Mouse (Mus musculus) midbrain, embryonic 14.5 days (tissue): ENCODE results near the gene B4galt4. TPM values are rescaled to one million over a fixed set of nuclear protein-coding genes. Genes with fewer than 3 reads are reported as not detected.

Source experiments
- ATAC-seq: fragments of 200-750 bp; cut with Nextera tagmentation; 2 replicates; pipeline ENCODE4 v1.8.0; 2017; ENCODE audit warnings: moderate number of reproducible peaks, moderate library complexity; ENCODE audit not compliant: low FRiP score, low TSS enrichment
- DNase-seq: peaks from one replicate; pipeline ENCODE4 v3.0.0-alpha.2; 2015
- H3K27ac ChIP-seq: fragments of 300-500 bp; sonication (generic); replicated peaks from 2 replicates; pipeline ENCODE4 v1.5.1; 2014; ENCODE audit warnings: mild to moderate bottlenecking, low read depth, low read length, moderate library complexity
- H3K27me3 ChIP-seq: fragments of 300-500 bp; sonication (generic); 2 replicates; pipeline ENCODE4 v1.6.1; 2014; ENCODE audit warnings: low read length, control low read depth, mixed read lengths; ENCODE audit not compliant: control insufficient read depth, insufficient read depth
- H3K36me3 ChIP-seq: fragments of 300-500 bp; sonication (generic); 2 replicates; pipeline ENCODE4 v1.6.1; 2014; ENCODE audit warnings: low read length, control low read depth; ENCODE audit not compliant: control insufficient read depth, insufficient read depth
- H3K4me1 ChIP-seq: fragments of 300-500 bp; sonication (generic); 2 replicates; pipeline ENCODE4 v1.6.1; 2014; ENCODE audit warnings: mild to moderate bottlenecking, antibody characterized with exemption, low read length, control low read depth; ENCODE audit not compliant: control insufficient read depth, insufficient read depth
- H3K4me2 ChIP-seq: fragments of 300-500 bp; sonication (generic); 2 replicates; pipeline ENCODE4 v1.6.1; 2014; ENCODE audit warnings: mild to moderate bottlenecking, low read length, moderate library complexity
- H3K4me3 ChIP-seq: fragments of 300-500 bp; sonication (generic); replicated peaks from 2 replicates; pipeline ENCODE4 v1.5.1; 2014; ENCODE audit warnings: low read depth, low read length
- H3K9ac ChIP-seq: fragments of 300-500 bp; sonication (generic); replicated peaks from 2 replicates; pipeline ENCODE4 v1.6.1; 2014; ENCODE audit warnings: mild to moderate bottlenecking, low read length, moderate library complexity
- H3K9me3 ChIP-seq: fragments of 300-500 bp; sonication (generic); 2 replicates; pipeline ENCODE4 v1.6.1; 2016; ENCODE audit warnings: low read length, control low read depth, mixed read lengths; ENCODE audit not compliant: control insufficient read depth
- WGBS: fragments of 180-500 bp; shearing (Covaris S2); extraction: QIAGEN DNeasy Blood & Tissue Kit; methylation state at CpG from one replicate; pipeline ENCODE4 v1.1.7; 2014; 5-methylcytosine and 5-hydroxymethylcytosine counted together
- polyA plus RNA-seq: library from polyadenylated mRNA; unstranded; fragments of >200 nt; fragmentation: Nextera tagmentation; extraction: Ambion mirVana; gene quantifications from 2 replicates; pipeline ENCODE4 v1.2.1, GENCODE M21; 2014

The B4galt4 gene
- polyA plus RNA-seq, 1 experiment from 2014 or later, result 31.9 TPM

- Histone ChIP-seq H3K27me3 (no peaks in the 10 kb centered on the region), H3K27ac (no peak overlapping the region), H3K9ac (no peak overlapping the region), H3K4me3 (no peak overlapping the region), H3K4me2 (no peak overlapping the region), H3K4me1 (no peaks in the 10 kb centered on the region), H3K36me3 (peaks cover 19% of the 10 kb centered on the region), H3K9me3 (no peaks in the 10 kb centered on the region)
- DNase-seq (no peak), ATAC-seq (no peak)
- WGBS, result 91% methylated on average over 9 of the region's 9 CpGs
Observed at GRCm38 (mm10) chr16:38769529-38769928, 27.5 kb downstream of the B4galt4 start.

GRCm38 (mm10) chr16:38771145-38771544, 29.1 kb downstream of the B4galt4 start:
- Histone ChIP-seq H3K4me1 (no peaks in the 10 kb centered on the region), H3K27me3 (no peaks in the 10 kb centered on the region), H3K36me3 (peaks cover 17% of the 10 kb centered on the region), H3K9me3 (no peaks in the 10 kb centered on the region), H3K4me2 (no peak overlapping the region), H3K9ac (no peak overlapping the region), H3K4me3 (no peak overlapping the region), H3K27ac (no peak overlapping the region)
- ATAC-seq, result no peak
- WGBS, result 94% methylated on average over 6 of the region's 6 CpGs
- no peak for DNase-seq

DNA sequence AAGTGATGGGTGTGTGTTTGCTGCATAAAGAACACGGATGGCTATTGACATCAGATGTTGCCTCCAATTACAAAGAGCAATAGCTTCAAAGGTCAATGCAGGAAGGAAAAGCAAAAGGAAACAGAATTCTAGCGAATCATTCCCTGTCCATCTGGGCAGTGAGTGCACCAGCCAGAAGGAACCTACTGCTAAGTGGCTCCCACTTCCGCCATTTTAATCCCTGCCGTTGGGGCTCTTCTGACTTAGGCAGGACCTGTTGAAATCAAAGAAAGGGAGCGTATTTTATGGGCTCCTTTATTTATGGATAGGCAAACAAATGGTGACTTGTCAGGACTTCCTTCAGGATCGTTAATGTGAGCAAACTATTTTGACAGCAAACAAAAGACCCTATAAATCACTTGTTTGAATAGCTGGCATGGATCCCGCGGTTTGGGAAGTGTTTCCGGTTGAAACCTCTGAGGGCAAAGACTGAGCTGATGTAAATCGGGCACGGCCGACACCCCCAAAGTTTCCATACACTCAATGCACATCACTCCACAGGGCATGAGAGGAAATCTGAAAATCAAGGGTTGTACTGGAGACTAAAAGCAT, 30.9 kb downstream of the B4galt4 start:
- Histone ChIP-seq H3K27me3 (no peaks in the 10 kb centered on the region), H3K4me1 (no peaks in the 10 kb centered on the region), H3K4me3 (no peak overlapping the region), H3K9me3 (no peaks in the 10 kb centered on the region), H3K4me2 (no peak overlapping the region), H3K9ac (no peak overlapping the region), H3K36me3 (peaks cover 6% of the 10 kb centered on the region), H3K27ac (no peak overlapping the region)
- DNase-seq (no peak), ATAC-seq (no peak)
- 73% methylated on average over 12 of the region's 12 CpGs for WGBS

- DNase-seq (no peak), ATAC-seq (no peak)
- Histone ChIP-seq H3K27ac (no peak overlapping the region), H3K36me3 (no peaks in the 10 kb centered on the region), H3K4me2 (no peak overlapping the region), H3K27me3 (no peaks in the 10 kb centered on the region), H3K9me3 (no peaks in the 10 kb centered on the region), H3K4me1 (no peaks in the 10 kb centered on the region), H3K4me3 (no peak overlapping the region), H3K9ac (no peak overlapping the region)
- 61% methylated on average over 7 of the region's 7 CpGs for WGBS
Observed at GRCm38 (mm10) chr16:38774964-38775746, 33.1 kb downstream of the B4galt4 start.

- no peak overlapping the region for H3K4me3 ChIP-seq
- ATAC-seq, result no peak
- DNase-seq, result no peak
- H3K36me3 ChIP-seq, result no peaks in the 10 kb centered on the region
- H3K27me3 ChIP-seq, result no peaks in the 10 kb centered on the region
- no peaks in the 10 kb centered on the region for H3K9me3 ChIP-seq
- no peak overlapping the region for H3K9ac ChIP-seq
- H3K4me1 ChIP-seq, result no peaks in the 10 kb centered on the region
- H3K4me2 ChIP-seq, result no peak overlapping the region
- no peak overlapping the region for H3K27ac ChIP-seq
- WGBS, result 57% methylated on average over 6 of the region's 6 CpGs
Observed at GRCm38 (mm10) chr16:38776342-38776741, 34.3 kb downstream of the B4galt4 start.

DNA sequence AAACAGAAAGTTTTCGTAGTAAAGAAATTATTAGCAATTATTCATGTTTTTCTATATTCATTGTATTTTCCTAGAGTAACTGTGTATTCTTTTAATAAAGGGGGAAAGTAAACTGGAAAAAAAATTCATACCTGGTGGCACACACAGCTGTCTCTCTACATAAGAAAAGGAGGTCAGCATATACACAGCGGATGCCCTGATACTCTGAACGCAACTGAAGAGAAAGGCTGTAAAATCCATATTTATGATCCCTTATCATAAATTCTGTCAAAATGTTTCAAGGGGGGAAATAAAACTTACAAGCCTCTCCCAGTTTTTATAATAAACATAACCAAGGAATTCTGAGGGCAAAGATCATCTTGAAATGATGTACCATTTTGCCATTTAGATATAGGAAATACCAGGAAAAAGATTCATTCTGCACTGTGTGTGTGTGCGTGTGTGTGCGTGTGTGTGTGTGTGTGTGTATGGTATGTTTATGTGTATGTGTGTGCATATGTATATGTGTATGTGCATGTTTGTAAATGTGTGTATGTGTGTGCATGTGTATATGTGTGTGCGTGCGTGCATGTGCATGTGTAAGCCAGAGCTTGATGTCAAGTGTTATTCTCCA, 39.0 kb downstream of the B4galt4 start:
- no peak overlapping the region for H3K4me2 ChIP-seq
- WGBS, result 97% methylated on average over 7 of the region's 7 CpGs
- H3K4me1 ChIP-seq, result no peaks in the 10 kb centered on the region
- DNase-seq (no peak), ATAC-seq (no peak)
- H3K9me3 ChIP-seq, result no peaks in the 10 kb centered on the region
- H3K36me3 ChIP-seq, result no peaks in the 10 kb centered on the region
- no peak overlapping the region for H3K4me3 ChIP-seq
- H3K9ac ChIP-seq, result no peak overlapping the region
- H3K27me3 ChIP-seq, result no peaks in the 10 kb centered on the region
- no peak overlapping the region for H3K27ac ChIP-seq

GRCm38 (mm10) chr16:38781946-38782345, 39.9 kb downstream of the B4galt4 start:
- WGBS, result 81% methylated on average over 2 of the region's 2 CpGs

DNA sequence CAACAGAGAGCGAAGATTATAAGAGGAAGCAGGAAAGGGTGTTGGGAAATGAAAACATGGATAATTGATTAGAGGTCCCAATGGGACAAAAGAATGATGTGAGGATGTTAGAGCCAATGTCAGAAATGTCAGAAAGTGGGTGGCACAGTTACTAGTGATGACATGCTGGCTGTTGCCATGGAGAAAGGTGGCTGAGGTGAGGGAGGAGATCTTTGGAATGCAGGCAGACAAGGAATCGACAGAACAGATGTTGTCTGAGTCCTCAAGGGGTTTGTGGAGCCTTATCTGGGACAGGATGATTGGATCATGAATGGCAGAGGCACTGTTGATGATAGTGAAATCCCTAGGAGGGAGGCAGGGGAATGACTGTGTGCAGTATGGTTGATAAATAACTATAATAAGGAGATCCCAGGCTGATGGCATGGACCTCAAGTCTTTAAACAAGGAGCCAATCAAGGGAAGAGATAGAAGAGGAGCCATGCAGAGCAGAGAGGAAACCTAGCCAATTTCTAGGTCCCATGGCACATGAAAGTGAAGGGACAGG, 40.5 kb downstream of the B4galt4 start:
- no peaks in the 10 kb centered on the region for H3K9me3 ChIP-seq

More at GRCm38 (mm10) chr16:38781946-38782345, 39.9 kb downstream of the B4galt4 start:
- H3K27me3 ChIP-seq, result no peaks in the 10 kb centered on the region
- H3K27ac ChIP-seq, result no peak overlapping the region
- no peak overlapping the region for H3K4me3 ChIP-seq
- no peak overlapping the region for H3K9ac ChIP-seq
- no peak for DNase-seq
- H3K4me2 ChIP-seq, result no peak overlapping the region
- no peaks in the 10 kb centered on the region for H3K36me3 ChIP-seq
- H3K9me3 ChIP-seq, result no peaks in the 10 kb centered on the region
- no peaks in the 10 kb centered on the region for H3K4me1 ChIP-seq
- ATAC-seq, result no peak

More for the DNA sequence above, 40.5 kb downstream of the B4galt4 start:
- Histone ChIP-seq H3K27me3 (no peaks in the 10 kb centered on the region), H3K36me3 (no peaks in the 10 kb centered on the region), H3K27ac (no peak overlapping the region), H3K9ac (no peak overlapping the region), H3K4me1 (no peaks in the 10 kb centered on the region), H3K4me3 (no peak overlapping the region), H3K4me2 (no peak overlapping the region)
- ATAC-seq (no peak), DNase-seq (peak; percentile 16)
- WGBS, result 44% methylated on average over 2 of the region's 2 CpGs
